Mouse (Mus musculus): ENCODE results near the gene Pabpc1l. TPM values are rescaled to one million over a fixed set of nuclear protein-coding genes. Genes with fewer than 3 reads are reported as not detected.
A peak's percentile ranks its signal among the peaks of the same experiment; 100 is the strongest.

Pabpc1l gene
- total and polyA plus RNA-seq, 3 experiments = 0.32 to 0.90 (median 0.63) TPM

GRCm38 (mm10) chr2:164089508-164089907 lies 64.3 kb downstream of the Pabpc1l start:
- WGBS = 87% methylated on average over 4 of the region's 4 CpGs
- H3K27ac ChIP-seq = no peak overlapping the region
- no peaks in the 10 kb centered on the region for H3K79me2 ChIP-seq (replicated peaks; ENCODE audit: control insufficient read depth, insufficient read depth, low read length)
- TF ChIP-seq POLR2A (IDR thresholded peaks at IDR 0.05; ENCODE audit: insufficient read depth, low read depth, low read length) (no peak), CTCF (IDR thresholded peaks at IDR 0.05) (no peak), EP300 (IDR thresholded peaks at IDR 0.05; ENCODE audit: insufficient read depth, low read depth, low read length) (no peak)
- no peak for DNase-seq
- H3K9ac ChIP-seq (ENCODE audit: low read depth, low read length) = no peak overlapping the region
- H3K36me3 ChIP-seq (ENCODE audit: control insufficient read depth, insufficient read depth, low read length) = no peaks in the 10 kb centered on the region
- no peak overlapping the region for H3K4me3 ChIP-seq
- H3K27me3 ChIP-seq (ENCODE audit: control insufficient read depth, insufficient read depth, low read length) = no peaks in the 10 kb centered on the region
- no peaks in the 10 kb centered on the region for H3K4me1 ChIP-seq (ENCODE audit: control insufficient read depth, insufficient read depth, low read length)
- intact Hi-C loops (cut with DNase I) = no loop called here

GRCm38 (mm10) chr2:164094152-164094551 lies 68.9 kb downstream of the Pabpc1l start:
- Histone ChIP-seq H3K79me2 (replicated peaks; ENCODE audit: control insufficient read depth, insufficient read depth, low read length) (no peaks in the 10 kb centered on the region), H3K4me3 (no peak overlapping the region), H3K27ac (no peak overlapping the region), H3K36me3 (ENCODE audit: control insufficient read depth, insufficient read depth, low read length) (no peaks in the 10 kb centered on the region), H3K9ac (ENCODE audit: low read depth, low read length) (no peak overlapping the region), H3K4me1 (ENCODE audit: control insufficient read depth, insufficient read depth, low read length) (no peaks in the 10 kb centered on the region), H3K27me3 (ENCODE audit: control insufficient read depth, insufficient read depth, low read length) (no peaks in the 10 kb centered on the region)
- no peak for TF ChIP-seq POLR2A (IDR thresholded peaks at IDR 0.05; ENCODE audit: insufficient read depth, low read depth, low read length)
- no peak for TF ChIP-seq EP300 (IDR thresholded peaks at IDR 0.05; ENCODE audit: insufficient read depth, low read depth, low read length)
- TF ChIP-seq CTCF (IDR thresholded peaks at IDR 0.05) = peak; percentile 39
- no peak for DNase-seq
- intact Hi-C loops (cut with DNase I) = no loop called here
- 44% methylated on average over 7 of the region's 7 CpGs for WGBS

- H3K79me2 ChIP-seq (replicated peaks; ENCODE audit: control insufficient read depth, insufficient read depth, low read length) = no peaks in the 10 kb centered on the region
- WGBS = 95% methylated on average over 11 of the region's 11 CpGs
- H3K9ac ChIP-seq (ENCODE audit: low read depth, low read length) = no peak overlapping the region
- no peak for TF ChIP-seq POLR2A (IDR thresholded peaks at IDR 0.05; ENCODE audit: insufficient read depth, low read depth, low read length)
- TF ChIP-seq EP300 (IDR thresholded peaks at IDR 0.05; ENCODE audit: insufficient read depth, low read depth, low read length) = no peak
- no peak for TF ChIP-seq CTCF (IDR thresholded peaks at IDR 0.05)
- DNase-seq = no peak
- no peaks in the 10 kb centered on the region for H3K36me3 ChIP-seq (ENCODE audit: control insufficient read depth, insufficient read depth, low read length)
- H3K27ac ChIP-seq = no peak overlapping the region
- intact Hi-C loops (cut with DNase I) = no loop called here
- no peak overlapping the region for H3K4me3 ChIP-seq
- no peaks in the 10 kb centered on the region for H3K27me3 ChIP-seq (ENCODE audit: control insufficient read depth, insufficient read depth, low read length)
- no peaks in the 10 kb centered on the region for H3K4me1 ChIP-seq (ENCODE audit: control insufficient read depth, insufficient read depth, low read length)
Measured at GRCm38 (mm10) chr2:164098603-164099250, 73.5 kb downstream of the Pabpc1l start.

Other genes starting within 250 kb of the Pabpc1l start
- 1 to 10 TPM; 1.3 to 2.6 TPM for gene Ccn5, start 204.6 kb upstream of the Pabpc1l start, total RNA-seq (2021)
- 11.6 and 18.4 TPM in 2 replicates for gene Ccn5, start 204.6 kb upstream of the Pabpc1l start, polyA plus RNA-seq (2012; rRNA removed)
- gene Kcnk15, start 171.8 kb upstream of the Pabpc1l start, total RNA-seq (2021) = not detected
- gene Kcnk15, start 171.8 kb upstream of the Pabpc1l start, polyA plus RNA-seq (2012; rRNA removed) = not detected in 2 replicates
- gene Rims4, start 106.8 kb upstream of the Pabpc1l start, total RNA-seq (2021) = 1 to 10 TPM in 1 of 2 experiments, under 1 TPM in 1; 0.97 to 1.4 TPM
- gene Rims4, start 106.8 kb upstream of the Pabpc1l start, polyA plus RNA-seq (2012; rRNA removed) = 0.49 and 0.94 TPM in 2 replicates
- gene Ywhab, start 30.5 kb upstream of the Pabpc1l start, total RNA-seq (2021) = 10 to 100 TPM; 71.9 to 73.1 TPM
- 26.8 and 37.1 TPM in 2 replicates for gene Ywhab, start 30.5 kb upstream of the Pabpc1l start, polyA plus RNA-seq (2012; rRNA removed)
- gene Stk4, start 44.9 kb downstream of the Pabpc1l start, total RNA-seq (2021) = 10 to 100 TPM; 14.3 to 14.7 TPM
- gene Stk4, start 44.9 kb downstream of the Pabpc1l start, polyA plus RNA-seq (2012; rRNA removed) = 6.4 and 10.7 TPM in 2 replicates
- gene Tomm34, start 45.7 kb downstream of the Pabpc1l start, total RNA-seq (2021) = 10 to 100 TPM; 18.5 to 22.9 TPM
- 24.7 and 28.7 TPM in 2 replicates for gene Tomm34, start 45.7 kb downstream of the Pabpc1l start, polyA plus RNA-seq (2012; rRNA removed)
- not detected for gene Kcns1, start 145.7 kb downstream of the Pabpc1l start, total RNA-seq (2021)
- gene Kcns1, start 145.7 kb downstream of the Pabpc1l start, polyA plus RNA-seq (2012; rRNA removed) = 0.12 and 0.18 TPM in 2 replicates
- gene Wfdc5, start 157.3 kb downstream of the Pabpc1l start, total RNA-seq (2021) = not detected
- not detected in 2 replicates for gene Wfdc5, start 157.3 kb downstream of the Pabpc1l start, polyA plus RNA-seq (2012; rRNA removed)
- not detected for gene Wfdc12, start 165.2 kb downstream of the Pabpc1l start, total RNA-seq (2021)
- not detected in 2 replicates for gene Wfdc12, start 165.2 kb downstream of the Pabpc1l start, polyA plus RNA-seq (2012; rRNA removed)
- gene Wfdc15a, start 174.7 kb downstream of the Pabpc1l start, total RNA-seq (2021) = not detected
- not detected in 2 replicates for gene Wfdc15a, start 174.7 kb downstream of the Pabpc1l start, polyA plus RNA-seq (2012; rRNA removed)
- gene Wfdc15b, start 196.2 kb downstream of the Pabpc1l start, total RNA-seq (2021) = not detected
- not detected in 2 replicates for gene Wfdc15b, start 196.2 kb downstream of the Pabpc1l start, polyA plus RNA-seq (2012; rRNA removed)
- gene Svs2, start 213.0 kb downstream of the Pabpc1l start, total RNA-seq (2021) = not detected
- not detected in 2 replicates for gene Svs2, start 213.0 kb downstream of the Pabpc1l start, polyA plus RNA-seq (2012; rRNA removed)
- gene Svs3b, start 231.2 kb downstream of the Pabpc1l start, total RNA-seq (2021) = not detected
- not detected in 2 replicates for gene Svs3b, start 231.2 kb downstream of the Pabpc1l start, polyA plus RNA-seq (2012; rRNA removed)

Measured in heart, adult 2 months (tissue).